Mouse (Mus musculus): ENCODE data around the gene H2-DMb2. TPM values are rescaled to one million over a fixed set of nuclear protein-coding genes. Genes with fewer than 3 reads are reported as not detected.

The H2-DMb2 gene
- polyA plus RNA-seq, 1 experiment from 2014 or later: 2.1 TPM

DNA sequence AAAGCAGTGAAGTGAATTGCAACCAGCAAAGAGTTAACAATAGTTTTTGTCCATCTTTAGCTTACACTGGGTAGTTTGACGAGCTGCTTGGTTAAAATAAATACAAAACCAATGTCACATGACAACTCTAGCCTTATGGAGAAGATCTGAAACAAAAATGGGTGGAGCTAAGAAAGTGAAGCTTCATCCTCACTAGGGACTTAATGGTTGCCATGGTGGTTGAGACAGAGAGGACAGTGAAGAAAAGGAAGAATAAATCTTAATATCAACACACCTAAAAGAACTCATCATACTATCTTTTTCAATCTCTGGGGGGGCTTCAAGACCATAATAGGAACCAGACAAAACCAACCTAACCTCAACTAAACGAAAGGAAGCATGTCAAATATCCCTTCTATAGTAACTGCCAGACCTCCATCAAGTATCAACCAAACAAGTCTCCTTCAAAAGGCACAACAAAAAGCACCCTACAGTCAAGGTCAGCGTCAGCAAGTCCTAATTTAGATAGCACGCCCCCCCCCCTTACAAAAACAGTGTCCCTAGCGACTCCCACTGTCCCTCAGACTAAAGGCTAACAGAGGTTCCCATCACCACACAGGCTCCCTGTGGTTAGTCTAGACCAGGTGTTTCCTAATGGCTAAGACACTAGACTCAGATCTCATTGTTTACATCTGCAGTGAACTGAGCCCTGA is 25.5 kb upstream of the H2-DMb2 start:
- 0% methylated on average over 5 of the region's 5 CpGs for WGBS (ENCODE audit: insufficient replicate concordance)
- H3K9me3 ChIP-seq (ENCODE audit: low read length): no peaks in the 10 kb centered on the region
- H3K4me2 ChIP-seq (ENCODE audit: low read depth, low read length): peak overlapping the region; percentile 98
- H3K9ac ChIP-seq (replicated peaks): peak overlapping the region; percentile 92
- peak overlapping the region; percentile 100; the same call in 1 of the 2 replicates for H3K27ac ChIP-seq (ENCODE audit: low read depth)
- ATAC-seq (no peak), DNase-seq (no peak)
- peaks cover 49% of the 10 kb centered on the region for H3K36me3 ChIP-seq (replicated peaks; ENCODE audit: insufficient read depth, low read length)
- H3K4me3 ChIP-seq (ENCODE audit: low read depth, low read length): peak overlapping the region; percentile 97
- no peak for TF ChIP-seq EP300 (IDR thresholded peaks at IDR 0.05; ENCODE audit: low read depth)
- no peak for TF ChIP-seq CTCF (IDR thresholded peaks at IDR 0.05; ENCODE audit: low read depth)
- H3K27me3 ChIP-seq (ENCODE audit: insufficient read depth, low read length): no peaks in the 10 kb centered on the region
- H3K4me1 ChIP-seq (ENCODE audit: insufficient read depth): peaks cover 16% of the 10 kb centered on the region

DNA sequence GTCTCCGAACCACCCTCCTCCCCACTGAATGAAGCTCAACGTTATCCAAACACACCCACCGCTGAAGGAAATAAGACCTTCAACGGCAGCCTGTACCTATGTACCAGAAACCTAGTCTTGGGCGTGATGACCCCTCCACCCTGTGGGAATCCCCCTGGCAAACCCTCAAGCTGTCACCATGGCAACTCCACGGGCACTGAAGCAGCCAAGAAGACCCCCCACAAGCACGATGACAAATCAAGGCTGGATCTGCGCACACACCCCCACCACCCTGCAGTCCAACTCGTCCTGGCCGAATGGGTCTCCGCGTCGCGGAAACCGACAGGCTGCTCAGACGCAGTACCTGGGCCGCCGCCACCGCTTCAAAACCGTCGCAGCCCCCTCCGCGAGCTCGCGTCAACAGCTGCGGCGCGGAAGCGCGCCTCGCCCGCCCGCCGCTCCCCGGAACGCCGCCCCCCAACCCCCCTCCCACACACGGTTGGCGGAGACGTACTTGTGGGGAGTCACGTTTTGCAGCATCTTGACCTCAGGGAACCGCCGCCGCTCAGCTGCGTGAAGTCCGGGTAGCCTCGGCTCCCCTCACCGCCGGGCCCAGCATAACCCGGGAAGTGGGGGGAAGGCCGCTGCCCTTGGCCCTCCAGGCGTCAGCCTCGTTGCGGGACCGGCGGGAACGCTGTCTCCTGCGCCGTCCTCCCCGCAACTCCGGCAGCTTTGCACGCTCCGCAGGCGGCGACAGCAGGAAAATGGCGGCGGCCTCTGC is 24.8 kb upstream of the H2-DMb2 start:
- Histone ChIP-seq H3K9ac (replicated peaks) (peak overlapping the region; percentile 92), H3K27me3 (ENCODE audit: insufficient read depth, low read length) (no peaks in the 10 kb centered on the region), H3K36me3 (replicated peaks; ENCODE audit: insufficient read depth, low read length) (peaks cover 41% of the 10 kb centered on the region), H3K27ac (ENCODE audit: low read depth) (peak overlapping the region; percentile 100), H3K4me2 (ENCODE audit: low read depth, low read length) (peak overlapping the region; percentile 98), H3K4me3 (ENCODE audit: low read depth, low read length) (peak overlapping the region; percentile 97), H3K4me1 (ENCODE audit: insufficient read depth) (peaks cover 16% of the 10 kb centered on the region), H3K9me3 (ENCODE audit: low read length) (no peaks in the 10 kb centered on the region)
- under 1% methylated on average over 63 of the region's 67 CpGs for WGBS (ENCODE audit: insufficient replicate concordance)
- TF ChIP-seq EP300 (IDR thresholded peaks at IDR 0.05; ENCODE audit: low read depth): no peak
- TF ChIP-seq CTCF (IDR thresholded peaks at IDR 0.05; ENCODE audit: low read depth): no peak
- ATAC-seq (no peak), DNase-seq (peak; percentile 62)

DNA sequence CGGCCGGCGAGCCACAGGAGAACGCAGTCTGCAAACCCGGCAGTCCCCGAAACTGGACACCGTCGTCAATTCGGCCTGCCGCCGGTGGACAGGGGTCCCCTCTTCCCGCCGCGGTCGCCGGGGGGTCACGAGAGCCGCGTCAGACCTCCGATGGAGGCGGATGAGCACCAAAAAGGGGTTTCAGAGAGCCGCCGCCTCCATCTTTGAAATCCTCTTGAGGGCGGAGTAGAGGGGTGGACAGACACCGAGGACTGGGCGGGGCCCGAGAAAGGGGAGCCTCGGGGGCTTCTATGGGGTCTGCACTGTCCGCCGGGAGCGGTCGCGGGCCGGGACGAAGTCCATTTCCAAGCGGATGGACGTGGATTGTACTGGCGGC is 24.2 kb upstream of the H2-DMb2 start:
- peak overlapping the region; percentile 100 for H3K27ac ChIP-seq (ENCODE audit: low read depth)
- peak; percentile 24 for ATAC-seq
- peaks cover 21% of the 10 kb centered on the region for H3K4me1 ChIP-seq (ENCODE audit: insufficient read depth)
- no peak for DNase-seq
- peak overlapping the region; percentile 97 for H3K4me3 ChIP-seq (ENCODE audit: low read depth, low read length)
- no peaks in the 10 kb centered on the region for H3K27me3 ChIP-seq (ENCODE audit: insufficient read depth, low read length)
- H3K36me3 ChIP-seq (replicated peaks; ENCODE audit: insufficient read depth, low read length): peaks cover 36% of the 10 kb centered on the region
- no peak for TF ChIP-seq CTCF (IDR thresholded peaks at IDR 0.05; ENCODE audit: low read depth)
- TF ChIP-seq EP300 (IDR thresholded peaks at IDR 0.05; ENCODE audit: low read depth): peak; percentile 24; the same call in 1 of the 2 replicates
- WGBS (ENCODE audit: insufficient replicate concordance): 3% methylated on average over 37 of the region's 38 CpGs
- peak overlapping the region; percentile 92 for H3K9ac ChIP-seq (replicated peaks)
- H3K9me3 ChIP-seq (ENCODE audit: low read length): no peaks in the 10 kb centered on the region
- H3K4me2 ChIP-seq (ENCODE audit: low read depth, low read length): peak overlapping the region; percentile 98

DNA sequence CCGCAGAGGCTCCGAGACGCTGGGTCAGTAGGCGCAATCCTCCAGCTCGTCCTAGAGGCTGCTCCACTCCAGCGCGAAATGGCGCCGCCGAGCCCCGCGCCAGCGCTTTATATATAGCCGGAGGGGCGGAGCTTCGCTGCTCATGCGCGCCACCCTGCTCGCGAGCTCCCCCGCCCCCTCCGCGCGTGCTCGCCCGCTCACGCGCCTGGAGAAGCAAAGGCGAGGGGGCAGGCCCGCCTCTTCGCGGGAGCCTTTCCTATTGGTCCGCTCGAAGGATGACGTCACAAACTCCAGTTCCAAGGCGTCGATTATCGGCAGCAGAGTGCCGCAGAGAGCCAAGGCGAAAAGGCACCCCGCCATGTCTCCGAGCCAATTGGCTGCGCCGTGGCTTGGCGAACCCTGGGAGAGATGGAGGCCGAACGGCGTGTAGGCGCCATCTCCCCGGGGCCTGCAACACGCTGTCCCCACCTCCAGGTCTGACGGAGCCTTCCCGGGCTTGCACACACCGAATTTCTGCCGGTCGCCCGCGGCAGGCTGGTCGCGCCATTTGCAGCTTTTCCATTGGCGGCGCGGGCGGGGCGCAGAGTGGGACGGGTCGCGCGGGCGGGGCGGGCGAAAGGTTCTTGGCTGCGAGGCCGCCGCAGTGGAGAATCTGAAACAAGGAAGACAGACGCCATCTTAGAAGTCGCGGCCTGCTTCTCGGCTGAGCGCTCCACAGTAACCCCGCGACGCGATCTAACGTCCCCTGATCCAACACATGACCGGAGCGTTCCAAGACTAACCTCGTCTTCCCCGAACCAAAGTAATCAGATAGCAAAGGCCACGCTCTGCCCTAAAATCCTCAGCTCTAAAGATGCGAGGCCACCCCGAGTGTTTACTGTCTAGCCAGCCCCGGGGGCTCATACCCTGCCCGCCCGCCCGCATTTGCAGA is 23.6 kb upstream of the H2-DMb2 start, which contains the start of gene H2-DMa:
H2-DMa (plus strand) TSS at position 293 of the 931 bp plus-strand sequence.
- no peaks in the 10 kb centered on the region for H3K27me3 ChIP-seq (ENCODE audit: insufficient read depth, low read length)
- WGBS (ENCODE audit: insufficient replicate concordance): 2% methylated on average over 96 of the region's 96 CpGs
- peaks cover 21% of the 10 kb centered on the region for H3K4me1 ChIP-seq (ENCODE audit: insufficient read depth)
- peak within 1 kb of the TSS; percentile 100 for H3K27ac ChIP-seq (ENCODE audit: low read depth)
- H3K4me3 ChIP-seq (ENCODE audit: low read depth, low read length): peak within 1 kb of the TSS; percentile 97
- H3K9me3 ChIP-seq (ENCODE audit: low read length): no peaks in the 10 kb centered on the region
- ATAC-seq: peak; percentile 73
- peak within 1 kb of the TSS; percentile 98 for H3K4me2 ChIP-seq (ENCODE audit: low read depth, low read length)
- peak; percentile 98 for DNase-seq
- H3K9ac ChIP-seq (replicated peaks): peak within 1 kb of the TSS; percentile 93
- peaks cover 29% of the 10 kb centered on the region for H3K36me3 ChIP-seq (replicated peaks; ENCODE audit: insufficient read depth, low read length)
- 0 out of 2 replicates have a peak, but pooled peaks have one; percentile 4 for TF ChIP-seq EP300 (IDR thresholded peaks at IDR 0.05; ENCODE audit: low read depth)
- TF ChIP-seq CTCF (IDR thresholded peaks at IDR 0.05; ENCODE audit: low read depth): 0 out of 2 replicates have a peak, but pooled peaks have one; percentile 3

DNA sequence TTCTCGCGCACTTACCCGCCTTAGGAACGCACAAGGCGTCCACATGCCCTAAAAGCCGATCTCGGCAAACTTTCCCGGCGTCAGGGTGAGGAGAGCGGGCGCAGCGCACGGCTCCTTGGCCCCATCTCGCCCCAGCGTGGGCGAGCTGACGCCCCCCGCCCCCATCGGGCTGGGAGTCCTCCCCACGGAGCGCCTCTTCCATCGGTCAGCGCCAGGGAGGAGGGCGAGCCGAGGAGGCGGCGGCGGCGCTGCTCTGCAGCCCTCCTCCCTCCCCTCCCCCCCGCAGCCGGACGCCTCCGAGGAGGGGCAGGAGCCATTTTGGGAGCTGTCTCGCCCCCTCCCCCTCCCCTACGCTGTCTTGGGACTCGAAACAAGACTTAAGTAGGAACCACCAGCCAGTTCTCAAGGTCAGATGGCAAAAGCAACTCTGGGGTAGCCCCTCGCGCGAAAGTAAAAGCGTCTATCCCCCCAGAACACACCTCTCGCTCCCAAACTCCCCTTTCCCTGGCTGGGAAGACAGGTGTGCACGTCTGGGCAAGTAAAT is 22.9 kb upstream of the H2-DMb2 start:
- Histone ChIP-seq H3K4me1 (ENCODE audit: insufficient read depth) (peaks cover 25% of the 10 kb centered on the region), H3K9ac (replicated peaks) (peak overlapping the region; percentile 93), H3K4me3 (ENCODE audit: low read depth, low read length) (peak overlapping the region; percentile 97), H3K27me3 (ENCODE audit: insufficient read depth, low read length) (no peaks in the 10 kb centered on the region), H3K4me2 (ENCODE audit: low read depth, low read length) (peak overlapping the region; percentile 98), H3K9me3 (ENCODE audit: low read length) (no peaks in the 10 kb centered on the region), H3K27ac (ENCODE audit: low read depth) (peak overlapping the region; percentile 100), H3K36me3 (replicated peaks; ENCODE audit: insufficient read depth, low read length) (peaks cover 22% of the 10 kb centered on the region)
- peak; percentile 89 for DNase-seq
- TF ChIP-seq EP300 (IDR thresholded peaks at IDR 0.05; ENCODE audit: low read depth) (no peak), CTCF (IDR thresholded peaks at IDR 0.05; ENCODE audit: low read depth) (no peak)
- peak; percentile 18 for ATAC-seq
- WGBS (ENCODE audit: insufficient replicate concordance): under 1% methylated on average over 25 of the region's 42 CpGs

Measured in liver, postnatal 0 days (tissue).